28 mouse cellular contexts compared by ENCODE assay signal in genomic region chr2:71179716-71180115, GRCm38 (mm10).
"Had no signal": no experiment of that assay in that cellular context is flagged by ENCODE, and none has a peak within 500 bp of the region (broad histone marks: within the 10 kb centered on the region; RNA-seq: fewer than 3 reads in every experiment).

No protein-coding gene starts in this region.

- H3K36me3 ChIP-seq: embryonic facial prominence, embryonic 10.5 days; embryonic facial prominence, embryonic 12.5 days; embryonic facial prominence, embryonic 13.5 days; embryonic facial prominence, embryonic 15.5 days; forebrain, embryonic 10.5 days; forebrain, embryonic 12.5 days; forebrain, embryonic 15.5 days had no signal

- ATAC-seq: forebrain, embryonic 13.5 days; forebrain, embryonic 14.5 days; forebrain, embryonic 15.5 days; forebrain, embryonic 16.5 days; forebrain, postnatal 0 days had no signal

- H3K27me3 ChIP-seq: embryonic facial prominence, embryonic 12.5 days; embryonic facial prominence, embryonic 13.5 days; embryonic facial prominence, embryonic 15.5 days; forebrain, embryonic 12.5 days; forebrain, embryonic 13.5 days; forebrain, embryonic 15.5 days had no signal

- H3K4me3 ChIP-seq: embryonic facial prominence, embryonic 10.5 days; embryonic facial prominence, embryonic 12.5 days; embryonic facial prominence, embryonic 13.5 days; embryonic facial prominence, embryonic 15.5 days; erythroblast, embryonic 14.5 days; forebrain, embryonic 10.5 days; forebrain, embryonic 12.5 days; forebrain, embryonic 13.5 days; forebrain, embryonic 15.5 days; gastrocnemius, adult 2 months; heart, adult 2 months had no signal

- DNase-seq: cerebellum, adult 2 months; cerebellum, adult 8-10 months; cerebellum, adult 9-10 months; cerebellum, adult 9-11 months; cerebellum, postnatal 10 days; cerebellum, postnatal 14 days; cerebellum, postnatal 25 days; cerebellum, postnatal 36 days; embryo, embryonic 11 days; forebrain, postnatal 0 days; gastrocnemius, adult 2 months; gastrocnemius, postnatal 10 days; gastrocnemius, postnatal 14 days; gastrocnemius, postnatal 25 days; gastrocnemius, postnatal 36 days; heart, adult 18-20 months; heart, adult 2 months had no signal

- H3K9me3 ChIP-seq: embryonic facial prominence, embryonic 10.5 days; embryonic facial prominence, embryonic 12.5 days; embryonic facial prominence, embryonic 13.5 days; embryonic facial prominence, embryonic 15.5 days; forebrain, embryonic 10.5 days; forebrain, embryonic 12.5 days; forebrain, embryonic 13.5 days; forebrain, embryonic 15.5 days had no signal

- H3K9ac ChIP-seq: embryonic facial prominence, embryonic 12.5 days; embryonic facial prominence, embryonic 13.5 days; embryonic facial prominence, embryonic 15.5 days; forebrain, embryonic 12.5 days; forebrain, embryonic 13.5 days; forebrain, embryonic 15.5 days; forebrain, postnatal 0 days had no signal

- H3K27ac ChIP-seq: embryonic facial prominence, embryonic 10.5 days; embryonic facial prominence, embryonic 12.5 days; embryonic facial prominence, embryonic 13.5 days; embryonic facial prominence, embryonic 15.5 days; forebrain, embryonic 10.5 days; forebrain, embryonic 12.5 days; forebrain, embryonic 13.5 days; forebrain, embryonic 15.5 days; gastrocnemius, adult 2 months; heart, adult 2 months had no signal

- H3K4me1 ChIP-seq: forebrain, embryonic 12.5 days; forebrain, embryonic 13.5 days had no signal

- H3K4me2 ChIP-seq: embryonic facial prominence, embryonic 12.5 days; embryonic facial prominence, embryonic 13.5 days; embryonic facial prominence, embryonic 15.5 days; forebrain, embryonic 12.5 days; forebrain, embryonic 13.5 days; forebrain, embryonic 15.5 days had no signal
